Mouse (Mus musculus): ENCODE measurements around the gene Cfap70.

Gene Cfap70

GRCm38 (mm10) chr14:20451765-20452331 is at the start of gene Cfap70:
Cfap70 (minus strand) TSS chr14:20452226.
- DNase-seq (ENCODE audit: low spot score): peak; percentile 85

GRCm38 (mm10) chr14:20499982-20500381 is 48.0 kb upstream of the Cfap70 start:
- DNase-seq (ENCODE audit: low spot score): no peak

GRCm38 (mm10) chr14:20496603-20497002 is 44.6 kb upstream of the Cfap70 start, which contains the start of gene Mss51:
Mss51 (minus strand) TSS chr14:20496901.
- no peak for DNase-seq (ENCODE audit: low spot score)

GRCm38 (mm10) chr14:20486031-20486430 is 34.0 kb upstream of the Cfap70 start:
- no peak for DNase-seq (ENCODE audit: low spot score)

- DNase-seq (ENCODE audit: low spot score): no peak
Observed at GRCm38 (mm10) chr14:20482051-20482751, 30.2 kb upstream of the Cfap70 start.

GRCm38 (mm10) chr14:20481211-20481610 is 29.2 kb upstream of the Cfap70 start:
- DNase-seq (ENCODE audit: low spot score): peak; percentile 70

GRCm38 (mm10) chr14:20480195-20480579 is 28.2 kb upstream of the Cfap70 start:
- DNase-seq (ENCODE audit: low spot score): no peak

- DNase-seq (ENCODE audit: low spot score): peak; percentile 66
Observed at GRCm38 (mm10) chr14:20479291-20480194, 27.5 kb upstream of the Cfap70 start, which contains the start of gene Anxa7. Anxa7 (minus strand) TSS chr14:20480133.

GRCm38 (mm10) chr14:20478801-20479200 is 26.8 kb upstream of the Cfap70 start:
- peak; percentile 77 for DNase-seq (ENCODE audit: low spot score)

GRCm38 (mm10) chr14:20478385-20478784 is 26.4 kb upstream of the Cfap70 start:
- no peak for DNase-seq (ENCODE audit: low spot score)

- no peak for DNase-seq (ENCODE audit: low spot score)
Observed at GRCm38 (mm10) chr14:20477261-20478025, 25.4 kb upstream of the Cfap70 start.

GRCm38 (mm10) chr14:20460216-20460615 is 8.2 kb upstream of the Cfap70 start:
- DNase-seq (ENCODE audit: low spot score): no peak

GRCm38 (mm10) chr14:20458378-20458777 is 6.4 kb upstream of the Cfap70 start:
- no peak for DNase-seq (ENCODE audit: low spot score)

- no peak for DNase-seq (ENCODE audit: low spot score)
Observed at GRCm38 (mm10) chr14:20452929-20453328, 903 bp upstream of the Cfap70 start.

GRCm38 (mm10) chr14:20451302-20451701 is 724 bp downstream of the Cfap70 start:
- DNase-seq (ENCODE audit: low spot score): no peak

GRCm38 (mm10) chr14:20447209-20447608 is 4.8 kb downstream of the Cfap70 start:
- no peak for DNase-seq (ENCODE audit: low spot score)

- DNase-seq (ENCODE audit: low spot score): no peak
Observed at GRCm38 (mm10) chr14:20442252-20442651, 9.8 kb downstream of the Cfap70 start.

- DNase-seq (ENCODE audit: low spot score): no peak
Observed at GRCm38 (mm10) chr14:20436976-20437375, 15.1 kb downstream of the Cfap70 start.

GRCm38 (mm10) chr14:20432420-20432819 is 19.6 kb downstream of the Cfap70 start:
- no peak for DNase-seq (ENCODE audit: low spot score)

- no peak for DNase-seq (ENCODE audit: low spot score)
Observed at GRCm38 (mm10) chr14:20431726-20432125, 20.3 kb downstream of the Cfap70 start.

- DNase-seq (ENCODE audit: low spot score): no peak
Observed at GRCm38 (mm10) chr14:20429833-20430232, 22.2 kb downstream of the Cfap70 start.

- DNase-seq (ENCODE audit: low spot score): no peak
Observed at GRCm38 (mm10) chr14:20428593-20428992, 23.4 kb downstream of the Cfap70 start.
